Mouse (Mus musculus): ENCODE results near the gene Smarcd1.

GRCm38 (mm10) chr15:99663964-99664599 is 37.8 kb upstream of the Smarcd1 start:
- TF ChIP-seq POLR2A (IDR thresholded peaks at IDR 0.05; ENCODE audit: low read depth, low read length) (no peak), CTCF (IDR thresholded peaks at IDR 0.05; ENCODE audit: extremely low read depth, insufficient read length, insufficient replicate concordance, low read depth, low read length) (no peak)

Data from small intestine, adult 2 months (tissue).